Mouse (Mus musculus) MEL (cell line): ENCODE measurements at regions not wholly inside any gene's neighbourhood (a gene's known extent, or its start where the extent isn't known, plus 50 kb on each side); places are given as distances from the start of the nearest gene placed in this dataset.

Source experiments
- DNase-seq: peaks from one replicate; pipeline ENCODE4 v3.0.0; 2011; ENCODE audit warnings: low read depth, low spot score
- H3K27ac ChIP-seq: 2 replicates; pipeline ENCODE4 v1.5.1; 2012; ENCODE audit warnings: low read depth, mild to moderate bottlenecking, control low read depth, low read length, moderate library complexity; ENCODE audit not compliant: control insufficient read depth
- H3K27me3 ChIP-seq, 2 experiments: fragments of 150-350 bp in 1 of 2; sonication (generic) in 1 of 2; 2 replicates each; pipeline ENCODE4 v1.6.1; 2012; ENCODE audit warnings: low read length in 2 of 2, mild to moderate bottlenecking in 2 of 2, improper control_type of control experiment in 1 of 2, moderate library complexity in 1 of 2; ENCODE audit not compliant: insufficient read depth in 2 of 2, control insufficient read depth in 1 of 2
- H3K36me3 ChIP-seq, 2 experiments: 2 replicates each; pipeline ENCODE4 v1.6.1; 2012 to 2014; ENCODE audit warnings: low read length in 2 of 2, improper control_type of control experiment in 1 of 2, inconsistent platforms in 1 of 2, mild to moderate bottlenecking in 1 of 2; ENCODE audit not compliant: insufficient read depth in 2 of 2, control insufficient read depth in 1 of 2
- H3K4me1 ChIP-seq, 2 experiments: fragments of 150-350 bp in 1 of 2; sonication (generic) in 1 of 2; 2 replicates each; pipeline ENCODE4 v1.6.1; 2012; ENCODE audit warnings: low read length in 2 of 2, improper control_type of control experiment in 1 of 2, mild to moderate bottlenecking in 1 of 2; ENCODE audit not compliant: insufficient read depth in 2 of 2, control insufficient read depth in 1 of 2
- H3K4me3 ChIP-seq, 2 experiments: fragments of 150-350 bp in 1 of 2; sonication (generic) in 1 of 2; 2 replicates each; pipeline ENCODE4 v1.5.1; 2012; ENCODE audit warnings: low read depth in 2 of 2, low read length in 2 of 2, mild to moderate bottlenecking in 2 of 2, moderate library complexity in 2 of 2, control low read depth in 1 of 2, improper control_type of control experiment in 1 of 2; ENCODE audit not compliant: control insufficient read depth in 1 of 2, insufficient read depth in 1 of 2
- H3K79me2 ChIP-seq: 2 replicates; pipeline ENCODE4 v1.6.1; 2012; ENCODE audit warnings: mild to moderate bottlenecking, low read length, moderate library complexity; ENCODE audit not compliant: control insufficient read depth, poor library complexity, insufficient read depth
- H3K9ac ChIP-seq: 2 replicates; pipeline ENCODE4 v1.6.1; 2012; ENCODE audit warnings: low read depth, mild to moderate bottlenecking, control low read depth, low read length, moderate library complexity; ENCODE audit not compliant: control insufficient read depth, poor library complexity, severe bottlenecking
- H3K9me3 ChIP-seq: fragments of 150-350 bp; sonication (generic); replicated peaks from 2 replicates; pipeline ENCODE4 v1.6.1; 2012; ENCODE audit warnings: mild to moderate bottlenecking, low read length, improper control_type of control experiment, moderate library complexity; ENCODE audit not compliant: insufficient read depth
- BHLHE40 ChIP-seq: IDR thresholded peaks from 2 replicates; pipeline ENCODE4 v1.6.1; 2012; ENCODE audit warnings: low read depth, mild to moderate bottlenecking, inconsistent platforms, low read length, improper control_type of control experiment, borderline replicate concordance
- CHD1 ChIP-seq: IDR thresholded peaks from 2 replicates; pipeline ENCODE4 v1.6.1; 2012; ENCODE audit warnings: low read depth, mild to moderate bottlenecking, inconsistent platforms, low read length, improper control_type of control experiment
- CHD2 ChIP-seq: IDR thresholded peaks from 2 replicates; pipeline ENCODE4 v1.6.1; 2011; ENCODE audit warnings: low read length, improper control_type of control experiment
- CTCF ChIP-seq, 3 experiments: IDR thresholded peaks in 2 of 3; conservative IDR thresholded peaks in 1 of 3; 2 replicates each; pipeline ENCODE4 v1.5.1; 2011 to 2012; ENCODE audit warnings: low read length in 3 of 3, low read depth in 2 of 3, mild to moderate bottlenecking in 2 of 3, improper control_type of control experiment in 1 of 3, inconsistent platforms in 1 of 3, mixed read lengths in 1 of 3, moderate library complexity in 1 of 3; ENCODE audit not compliant: control insufficient read depth in 1 of 3, insufficient read depth in 1 of 3, poor library complexity in 1 of 3, severe bottlenecking in 1 of 3
- EP300 ChIP-seq, 2 experiments: IDR thresholded peaks; 2 replicates each; pipeline ENCODE4 v1.6.1; 2011; ENCODE audit warnings: improper control_type of control experiment in 2 of 2, low read length in 2 of 2, low read depth in 1 of 2, mild to moderate bottlenecking in 1 of 2
- GABPA ChIP-seq: IDR thresholded peaks from 2 replicates; pipeline ENCODE4 v1.6.1; 2012; ENCODE audit warnings: low read depth, mild to moderate bottlenecking, inconsistent platforms, low read length, improper control_type of control experiment, moderate library complexity
- GATA1 ChIP-seq: IDR thresholded peaks from 2 replicates; pipeline ENCODE4 v1.6.1; 2011; ENCODE audit warnings: low read depth, low read length, improper control_type of control experiment
- JUND ChIP-seq: IDR thresholded peaks from 2 replicates; pipeline ENCODE4 v1.6.1; 2011; ENCODE audit warnings: low read depth, mild to moderate bottlenecking, improper control_type of control experiment, low read length
- KAT2A ChIP-seq: conservative IDR thresholded peaks from 2 replicates; pipeline ENCODE4 v1.6.1; 2012; ENCODE audit warnings: low read depth, low read length, improper control_type of control experiment, inconsistent platforms
- MEF2A ChIP-seq: IDR thresholded peaks from 2 replicates; pipeline ENCODE4 v1.6.1; 2014; ENCODE audit warnings: low read depth, mild to moderate bottlenecking, inconsistent platforms, low read length, improper control_type of control experiment; ENCODE audit not compliant: poor library complexity, insufficient replicate concordance, severe bottlenecking; ENCODE audit errors: extremely low read depth
- MYB ChIP-seq: IDR thresholded peaks from 2 replicates; pipeline ENCODE4 v1.6.1; 2011; ENCODE audit warnings: mild to moderate bottlenecking, low read depth, low read length, improper control_type of control experiment
- MYC ChIP-seq: IDR thresholded peaks from 2 replicates; pipeline ENCODE4 v1.6.1; 2011; ENCODE audit warnings: low read depth, mild to moderate bottlenecking, low read length, improper control_type of control experiment, moderate library complexity
- POLR2AphosphoS2 ChIP-seq: IDR thresholded peaks from 2 replicates; pipeline ENCODE4 v1.6.1; 2011; ENCODE audit warnings: low read length, improper control_type of control experiment
- RCOR1 ChIP-seq: IDR thresholded peaks from 2 replicates; pipeline ENCODE4 v1.6.1; 2012; ENCODE audit warnings: low read depth, mild to moderate bottlenecking, inconsistent platforms, low read length, improper control_type of control experiment
- SMC3 ChIP-seq: IDR thresholded peaks from 2 replicates; pipeline ENCODE4 v1.6.1; 2011; ENCODE audit warnings: low read depth, low read length, improper control_type of control experiment
- TAL1 ChIP-seq: IDR thresholded peaks from 2 replicates; pipeline ENCODE4 v1.6.1; 2012; ENCODE audit warnings: mild to moderate bottlenecking, inconsistent platforms, low read length, moderate library complexity, mixed read lengths
- TBP ChIP-seq: IDR thresholded peaks from 2 replicates; pipeline ENCODE4 v1.8.0; 2011; ENCODE audit warnings: low read depth, low read length, improper control_type of control experiment
- TCF12 ChIP-seq: IDR thresholded peaks from 2 replicates; pipeline ENCODE4 v1.6.1; 2014; ENCODE audit warnings: low read depth, mild to moderate bottlenecking, inconsistent platforms, low read length, improper control_type of control experiment, moderate library complexity
- USF1 ChIP-seq: IDR thresholded peaks from 2 replicates; pipeline ENCODE4 v1.6.1; 2014; ENCODE audit warnings: low read depth, mild to moderate bottlenecking, inconsistent platforms, low read length, improper control_type of control experiment, moderate library complexity
- ZC3H11A ChIP-seq: IDR thresholded peaks from 2 replicates; pipeline ENCODE4 v1.6.1; 2012; ENCODE audit warnings: low read depth, mild to moderate bottlenecking, inconsistent platforms, low read length, improper control_type of control experiment
- ZMIZ1 ChIP-seq: IDR thresholded peaks from 2 replicates; pipeline ENCODE4 v1.6.1; 2012; ENCODE audit warnings: low read depth, mild to moderate bottlenecking, inconsistent platforms, low read length, improper control_type of control experiment, moderate library complexity
- ZNF384 ChIP-seq: IDR thresholded peaks from 2 replicates; pipeline ENCODE4 v1.6.1; 2012; ENCODE audit warnings: low read depth, mild to moderate bottlenecking, inconsistent platforms, low read length, improper control_type of control experiment

DNA sequence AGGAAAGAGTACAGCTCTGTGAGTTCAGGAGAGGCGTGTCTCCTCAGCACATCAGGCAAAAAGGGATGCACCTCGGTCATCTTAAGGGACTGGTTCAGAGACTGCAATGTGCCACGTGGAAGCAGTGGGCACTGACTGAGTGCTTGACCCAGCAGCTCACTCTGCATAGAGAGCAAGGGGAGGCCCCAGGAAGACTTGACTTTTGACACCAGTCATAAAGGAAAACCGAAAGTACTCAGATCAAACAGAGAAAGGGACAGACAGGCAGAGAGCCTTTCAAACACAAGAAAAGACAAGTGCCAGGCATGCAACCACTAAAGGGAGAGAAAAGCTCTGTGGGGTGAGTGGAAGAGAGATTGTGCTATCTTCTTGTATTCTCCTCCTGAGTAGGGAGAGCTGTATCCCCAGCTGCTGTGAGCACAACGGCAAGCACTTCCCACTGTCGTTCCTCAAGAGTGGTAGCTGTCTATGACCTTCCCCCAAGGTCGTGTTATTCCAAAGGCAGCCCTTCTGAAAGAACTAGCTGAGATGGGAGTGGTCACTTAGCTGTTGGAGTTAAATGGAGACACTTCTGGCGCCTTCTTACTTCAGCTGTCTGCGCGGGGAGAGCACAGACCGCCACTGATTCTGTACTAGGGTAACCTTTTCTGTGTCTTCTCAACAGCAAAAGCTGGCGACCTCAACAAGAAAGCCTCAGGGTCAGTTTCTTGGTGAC is 119.4 kb upstream of the Cpeb2 start:
- H3K4me3 ChIP-seq = no peak overlapping the region

DNA sequence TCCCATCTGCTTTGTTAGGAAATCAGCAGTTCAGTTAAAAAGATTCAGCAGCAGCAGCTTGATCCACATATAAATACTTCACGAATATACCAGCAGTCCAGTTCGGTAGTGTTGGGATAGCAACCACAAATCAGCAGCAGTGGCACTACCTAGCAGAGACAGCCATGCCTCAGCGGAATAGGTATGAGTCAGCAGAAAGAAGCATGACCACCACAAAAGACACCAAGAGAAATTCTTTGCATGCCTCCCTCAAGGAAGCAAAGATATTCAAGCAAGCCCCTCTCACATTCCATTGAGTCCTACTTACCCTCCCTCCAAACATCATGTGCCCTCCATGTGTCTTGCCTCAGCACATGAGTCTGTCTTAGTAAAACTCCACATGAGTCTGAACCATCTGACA is 117.5 kb upstream of the Cpeb2 start:
- TF ChIP-seq CHD2 (no peak), GATA1 (no peak), POLR2AphosphoS2 (no peak), GABPA (no peak), USF1 (no peak), MEF2A (no peak), CHD1 (no peak), EP300 (IDR thresholded peaks at IDR 0.05; ENCODE audit: low read depth in 1 of 2, low read length in 2 of 2) (no peak), MYC (no peak), RCOR1 (no peak), TBP (no peak), TAL1 (no peak), ZMIZ1 (no peak), SMC3 (no peak), ZC3H11A (no peak), BHLHE40 (no peak), CTCF (IDR thresholded peaks at IDR 0.05 in 2 of 3, conservative IDR thresholded peaks at IDR 0.05 in 1 of 3; ENCODE audit: control insufficient read depth in 1 of 3, insufficient read depth in 1 of 3, low read depth in 2 of 3, low read length in 3 of 3, poor library complexity in 1 of 3, severe bottlenecking in 1 of 3) (no peak), JUND (no peak), MYB (no peak)
- TF ChIP-seq, all 39 proteins: peak for 0
- no peak overlapping the region for H3K27ac ChIP-seq

More for the DNA sequence above, 119.4 kb upstream of the Cpeb2 start:
- no peaks in the 10 kb centered on the region for H3K79me2 ChIP-seq
- peaks cover 7 to 14% of the 10 kb centered on the region in 2 experiments; a peak in 3 of 4 replicates for H3K4me1 ChIP-seq
- no peak overlapping the region for H3K27ac ChIP-seq
- H3K36me3 ChIP-seq = peaks cover 0 to 8% of the 10 kb centered on the region in 2 experiments; a peak in 2 of 4 replicates
- no peaks in the 10 kb centered on the region for H3K27me3 ChIP-seq
- no peak for DNase-seq
- TF ChIP-seq KAT2A (no peak), BHLHE40 (no peak), ZMIZ1 (no peak), CHD2 (no peak), MYC (no peak), ZNF384 (no peak), TCF12 (no peak), CTCF (IDR thresholded peaks at IDR 0.05 in 2 of 3, conservative IDR thresholded peaks at IDR 0.05 in 1 of 3; ENCODE audit: control insufficient read depth in 1 of 3, insufficient read depth in 1 of 3, low read depth in 2 of 3, low read length in 3 of 3, poor library complexity in 1 of 3, severe bottlenecking in 1 of 3) (no peak)
- H3K9ac ChIP-seq = no peak overlapping the region
- no peaks in the 10 kb centered on the region for H3K9me3 ChIP-seq

More for the DNA sequence above, 117.5 kb upstream of the Cpeb2 start:
- H3K27me3 ChIP-seq = no peaks in the 10 kb centered on the region
- no peak overlapping the region for H3K9ac ChIP-seq
- no peak for DNase-seq
- no peak overlapping the region for H3K4me3 ChIP-seq
- H3K36me3 ChIP-seq = peaks cover 0 to 9% of the 10 kb centered on the region in 2 experiments; a peak in 2 of 4 replicates
- peaks cover 7 to 8% of the 10 kb centered on the region in 2 experiments; a peak in 2 of 4 replicates for H3K4me1 ChIP-seq
- no peaks in the 10 kb centered on the region for H3K79me2 ChIP-seq
- no peaks in the 10 kb centered on the region for H3K9me3 ChIP-seq
